Mouse (Mus musculus) heart, postnatal 0 days (tissue): Measurements from ENCODE around the gene Cox10. TPM values are rescaled to one million over a fixed set of nuclear protein-coding genes. Genes with fewer than 3 reads are reported as not detected.

Experiments used
- ATAC-seq: fragments of 200-750 bp; cut with Nextera tagmentation; 2 replicates; pipeline ENCODE4 v1.8.0; 2017; ENCODE audit warnings: low read depth, moderate number of reproducible peaks, moderate library complexity; ENCODE audit not compliant: insufficient read depth
- DNase-seq: peaks from one replicate; pipeline ENCODE4 v3.0.0-alpha.2; 2016; ENCODE audit warnings: low spot score
- H3K27ac ChIP-seq: fragments of 300-500 bp; sonication (generic); 2 replicates; pipeline ENCODE4 v1.5.1; 2014; ENCODE audit warnings: low read depth, mild to moderate bottlenecking
- H3K27me3 ChIP-seq: fragments of 300-500 bp; sonication (generic); 2 replicates; pipeline ENCODE4 v1.6.1; 2014; ENCODE audit warnings: low read length, mixed read lengths; ENCODE audit not compliant: control insufficient read depth, insufficient read depth
- H3K36me3 ChIP-seq: fragments of 300-500 bp; sonication (generic); replicated peaks from 2 replicates; pipeline ENCODE4 v1.6.1; 2014; ENCODE audit warnings: low read length, mixed read lengths; ENCODE audit not compliant: control insufficient read depth, insufficient read depth
- H3K4me1 ChIP-seq: fragments of 300-500 bp; sonication (generic); 2 replicates; pipeline ENCODE4 v1.6.1; 2014; ENCODE audit warnings: antibody characterized with exemption; ENCODE audit not compliant: control insufficient read depth, insufficient read depth
- H3K4me2 ChIP-seq: fragments of 300-500 bp; sonication (generic); 2 replicates; pipeline ENCODE4 v1.6.1; 2014; ENCODE audit warnings: low read depth, mild to moderate bottlenecking, low read length, moderate library complexity
- H3K4me3 ChIP-seq: fragments of 300-500 bp; sonication (generic); 2 replicates; pipeline ENCODE4 v1.5.1; 2014; ENCODE audit warnings: low read depth, low read length
- H3K9ac ChIP-seq: fragments of 300-500 bp; sonication (generic); replicated peaks from 2 replicates; pipeline ENCODE4 v1.6.1; 2014; ENCODE audit warnings: low read depth, low read length, mixed read lengths
- H3K9me3 ChIP-seq: fragments of 300-500 bp; sonication (generic); replicated peaks from 2 replicates; pipeline ENCODE4 v1.6.1; 2016; ENCODE audit warnings: low read length; ENCODE audit not compliant: control insufficient read depth
- CTCF ChIP-seq: IDR thresholded peaks from 2 replicates; pipeline ENCODE4 v1.5.1; 2016; ENCODE audit warnings: antibody characterized with exemption, control low read depth, low read depth
- EP300 ChIP-seq: IDR thresholded peaks from 2 replicates; pipeline ENCODE4 v1.6.1; 2016; ENCODE audit warnings: antibody characterized with exemption, low read depth
- WGBS: fragments of 180-500 bp; shearing (Covaris S2); extraction: QIAGEN DNeasy Blood & Tissue Kit; methylation state at CpG from one replicate; pipeline ENCODE4 v1.1.7; 2014; 5-methylcytosine and 5-hydroxymethylcytosine counted together
- polyA plus RNA-seq: library from polyadenylated mRNA; unstranded; fragments of >200 nt; fragmentation: Nextera tagmentation; extraction: Ambion mirVana; gene quantifications from 2 replicates; pipeline ENCODE4 v1.2.1, GENCODE M21; 2015
- total RNA-seq: library from RNA; depleted of rRNA; stranded (reverse); fragments of >200 nt; gene quantifications from 2 replicates; pipeline ENCODE4 v1.2.3, GENCODE M21; 2014; ENCODE audit warnings: low replicate concordance

Cox10 gene
- total and polyA plus RNA-seq, 2 experiments from 2014 or later = 31.2 to 54.3 TPM

DNA sequence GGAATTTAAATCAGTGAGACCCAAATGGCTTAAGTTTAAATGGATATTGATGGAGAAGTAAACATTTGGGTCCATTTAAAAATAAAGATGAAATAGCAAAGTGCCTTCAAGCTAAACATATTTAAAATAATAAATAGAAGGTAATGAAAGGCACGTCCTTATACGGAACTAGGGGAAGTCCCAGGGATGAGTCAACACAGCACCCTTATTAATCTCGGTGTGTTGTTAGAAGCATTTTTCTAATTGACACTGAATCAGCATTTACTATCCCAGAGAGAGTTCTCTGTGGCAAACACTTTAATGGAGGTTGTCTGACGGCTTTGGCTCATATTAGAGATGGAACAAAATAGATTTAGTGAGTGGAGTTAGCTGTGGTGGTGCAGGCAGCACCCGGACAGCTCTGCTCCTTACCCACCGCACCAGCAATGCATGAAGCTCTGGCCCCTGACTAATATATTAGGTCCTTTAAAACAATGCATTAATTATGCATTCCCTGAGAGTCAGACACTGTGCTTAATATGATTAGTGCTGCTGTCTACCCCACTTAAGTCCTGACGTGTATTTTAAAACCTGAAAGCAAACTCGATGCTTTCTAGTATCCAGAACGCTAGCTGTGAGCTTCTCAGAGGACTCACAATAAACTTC lies 56.7 kb downstream of the Cox10 start:
- TF ChIP-seq EP300 (no peak), CTCF (no peak)
- WGBS = 77% methylated on average over 9 of the region's 9 CpGs
- H3K9me3 ChIP-seq = no peaks in the 10 kb centered on the region
- no peaks in the 10 kb centered on the region for H3K27me3 ChIP-seq
- H3K4me3 ChIP-seq = no peak overlapping the region
- no peaks in the 10 kb centered on the region for H3K36me3 ChIP-seq
- no peak overlapping the region for H3K9ac ChIP-seq
- ATAC-seq = no peak
- no peak overlapping the region for H3K4me2 ChIP-seq
- H3K27ac ChIP-seq = no peak overlapping the region
- no peak for DNase-seq
- H3K4me1 ChIP-seq = peaks cover 3% of the 10 kb centered on the region; the same call in 1 of the 2 replicates

DNA sequence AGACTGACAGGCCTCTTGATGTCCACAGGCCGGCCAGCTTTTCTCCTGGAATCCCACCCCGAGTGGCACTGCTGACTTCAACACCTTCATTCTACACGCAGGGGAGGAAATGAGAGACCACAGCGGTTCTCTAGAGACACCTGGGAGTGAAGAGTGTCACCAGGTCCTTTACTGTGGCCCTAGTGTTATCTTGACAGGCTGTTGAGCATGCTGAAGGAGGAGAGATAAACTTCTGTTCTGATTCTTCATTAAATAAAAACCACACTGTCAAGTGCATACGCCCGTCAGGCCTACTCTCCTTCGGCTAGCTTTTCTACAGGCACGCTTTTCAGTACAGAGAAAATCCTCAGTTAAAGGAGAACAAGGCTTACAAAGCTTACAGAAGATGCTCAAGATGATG lies 60.0 kb downstream of the Cox10 start:
- Histone ChIP-seq H3K9ac (no peak overlapping the region), H3K4me3 (no peak overlapping the region), H3K4me2 (no peak overlapping the region), H3K36me3 (no peaks in the 10 kb centered on the region), H3K4me1 (peaks cover 3% of the 10 kb centered on the region; the same call in 1 of the 2 replicates), H3K27ac (no peak overlapping the region), H3K27me3 (no peaks in the 10 kb centered on the region), H3K9me3 (no peaks in the 10 kb centered on the region)
- no peak for DNase-seq
- TF ChIP-seq EP300 (no peak), CTCF (no peak)
- ATAC-seq = no peak
- WGBS = 38% methylated on average over 8 of the region's 8 CpGs

DNA sequence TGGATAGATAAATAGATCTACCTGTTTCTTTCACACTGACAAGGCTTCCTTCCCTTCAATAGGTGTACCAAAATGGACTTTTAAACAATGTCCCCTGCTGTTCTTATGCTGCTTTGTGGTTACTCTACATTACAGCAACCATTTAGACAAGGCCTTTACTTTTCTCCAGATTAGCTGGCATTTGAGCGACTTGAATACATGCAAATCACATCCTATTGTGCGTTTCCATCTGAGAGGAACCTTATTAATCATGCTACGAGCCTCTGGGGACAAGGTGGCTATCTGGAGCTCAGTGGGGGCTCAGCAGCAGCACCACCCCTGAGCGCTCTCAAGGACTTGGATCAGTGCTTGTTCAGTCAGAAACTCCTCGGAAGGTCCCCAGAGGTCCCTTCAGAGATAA lies 61.1 kb downstream of the Cox10 start:
- TF ChIP-seq EP300 (no peak), CTCF (no peak)
- no peak for ATAC-seq

DNA sequence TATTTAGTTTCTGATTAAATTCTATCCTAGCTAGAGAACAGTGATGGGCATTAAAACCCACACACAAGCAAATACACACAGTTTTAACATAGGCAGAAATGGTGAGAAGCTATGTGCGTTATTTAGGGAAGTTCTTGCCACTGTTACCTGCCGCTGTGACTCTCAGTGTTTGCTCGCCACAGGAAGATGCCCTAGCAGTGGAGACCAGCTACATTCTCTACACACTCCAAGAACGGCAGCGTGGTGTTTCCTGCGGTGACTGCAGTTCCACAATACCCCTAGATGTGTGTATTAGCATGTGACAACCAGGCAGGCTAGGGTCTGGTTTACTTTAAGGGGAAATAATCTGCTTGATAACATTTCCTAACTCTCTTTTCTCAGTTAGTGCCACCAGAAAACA lies 64.0 kb downstream of the Cox10 start:
- DNase-seq = no peak
- TF ChIP-seq CTCF (no peak), EP300 (no peak)
- 74% methylated on average over 6 of the region's 6 CpGs for WGBS
- Histone ChIP-seq H3K4me3 (no peak overlapping the region), H3K27me3 (no peaks in the 10 kb centered on the region), H3K27ac (no peak overlapping the region), H3K9ac (no peak overlapping the region), H3K9me3 (no peaks in the 10 kb centered on the region), H3K36me3 (no peaks in the 10 kb centered on the region), H3K4me2 (no peak overlapping the region), H3K4me1 (no peaks in the 10 kb centered on the region)
- ATAC-seq = no peak

More for the DNA sequence above, 61.1 kb downstream of the Cox10 start:
- peaks cover under 1% of the 10 kb centered on the region; the same call in 1 of the 2 replicates for H3K4me1 ChIP-seq
- no peak overlapping the region for H3K4me3 ChIP-seq
- no peak overlapping the region for H3K27ac ChIP-seq
- no peak overlapping the region for H3K9ac ChIP-seq
- H3K36me3 ChIP-seq = no peaks in the 10 kb centered on the region
- no peaks in the 10 kb centered on the region for H3K9me3 ChIP-seq
- 79% methylated on average over 5 of the region's 5 CpGs for WGBS
- DNase-seq = no peak
- H3K27me3 ChIP-seq = no peaks in the 10 kb centered on the region
- no peak overlapping the region for H3K4me2 ChIP-seq

DNA sequence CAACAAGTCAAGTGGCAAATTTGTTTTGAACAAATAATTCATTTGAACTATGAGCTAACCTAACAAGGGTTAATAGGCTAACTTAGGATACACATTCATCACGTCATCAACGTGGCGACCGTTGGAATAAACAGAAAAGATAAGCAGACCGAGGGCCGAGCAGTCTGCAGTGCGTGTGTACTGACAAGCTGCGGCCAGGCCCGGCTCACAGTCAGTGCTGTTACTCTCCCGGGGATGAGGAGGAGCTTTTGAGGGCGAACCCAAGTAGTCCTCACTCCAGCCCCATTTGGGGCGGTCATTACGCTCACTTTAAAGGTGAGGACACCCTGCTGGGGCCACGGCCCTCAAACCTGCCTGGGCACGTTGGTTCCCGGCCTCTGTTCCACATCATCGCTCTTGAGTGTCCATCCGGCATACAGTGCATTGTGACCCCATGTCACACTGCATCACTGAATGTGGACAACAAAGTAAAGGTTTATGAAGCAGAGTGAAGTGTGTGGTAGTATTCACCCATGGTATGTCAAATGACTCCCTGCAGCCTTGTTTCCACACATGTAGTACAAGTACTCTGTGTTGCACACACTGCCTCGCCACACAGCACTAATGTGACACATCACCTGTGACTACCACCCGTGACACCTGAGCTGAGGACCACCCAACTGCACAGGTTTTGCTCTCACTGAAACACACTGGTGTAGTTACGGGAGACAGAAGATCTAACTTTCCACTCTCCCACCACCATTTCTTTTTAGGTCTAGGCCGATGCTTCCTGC lies 68.4 kb downstream of the Cox10 start:
- no peaks in the 10 kb centered on the region for H3K9me3 ChIP-seq

More for the DNA sequence above, 68.4 kb downstream of the Cox10 start:
- Histone ChIP-seq H3K27me3 (no peaks in the 10 kb centered on the region), H3K9ac (no peak overlapping the region), H3K36me3 (no peaks in the 10 kb centered on the region), H3K27ac (no peak overlapping the region), H3K4me3 (no peak overlapping the region), H3K4me2 (no peak overlapping the region), H3K4me1 (no peaks in the 10 kb centered on the region)
- peak; percentile 41; the same call in 1 of the 2 replicates for ATAC-seq
- no peak for TF ChIP-seq EP300
- no peak for TF ChIP-seq CTCF
- 42% methylated on average over 22 of the region's 22 CpGs for WGBS
- no peak for DNase-seq
